Comparison of ENCODE assay signal across 9 mouse cellular contexts in the genomic region with DNA sequence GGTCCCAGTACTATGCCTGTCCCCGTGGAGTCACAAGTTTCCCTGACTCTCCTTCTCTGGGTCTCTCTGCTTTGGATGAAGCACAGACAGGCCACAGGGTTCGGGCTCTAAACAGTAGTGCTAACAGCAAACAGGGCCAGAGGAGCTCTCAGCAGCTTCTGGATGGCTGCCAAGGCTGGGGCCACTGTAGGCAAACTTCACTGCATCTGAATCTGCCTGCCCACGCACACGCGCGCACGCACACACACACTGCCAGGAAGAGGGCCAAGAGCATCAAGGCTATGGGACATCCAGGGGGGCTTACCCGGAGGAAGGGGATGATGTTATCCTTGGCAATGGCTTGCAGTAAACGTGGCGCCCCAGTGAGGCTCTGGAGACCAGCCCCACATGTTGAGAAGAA. TPM values are rescaled to one million over a fixed set of nuclear protein-coding genes. Genes with fewer than 3 reads are reported as not detected.
DNase-seq lines count a peak whose midpoint lies in the region; ATAC-seq and TF ChIP-seq lines count a peak whose summit lies in the region.
"Had no signal": no experiment of that assay in that cellular context is flagged by ENCODE, and none has a peak within 500 bp of the region (broad histone marks: within the 10 kb centered on the region; RNA-seq: fewer than 3 reads in every experiment).

No protein-coding gene starts in this region.

- no peak for TF ChIP-seq POLR2A in MEL (IDR thresholded peaks at IDR 0.05; ENCODE audit: control insufficient read depth in 1 of 2, insufficient read depth in 1 of 2, low read depth in 1 of 2, low read length in 2 of 2, poor library complexity in 1 of 2)

- no peaks in the 10 kb centered on the region for H3K9me3 ChIP-seq in kidney, postnatal 0 days (replicated peaks; ENCODE audit: low read length)
- H3K9me3 ChIP-seq in kidney, embryonic 14.5 days (ENCODE audit: control insufficient read depth, low read length): no peaks in the 10 kb centered on the region
- H3K9me3 ChIP-seq in MEL (replicated peaks; ENCODE audit: insufficient read depth, low read length): no peaks in the 10 kb centered on the region
- H3K9me3 ChIP-seq in intestine, embryonic 16.5 days (ENCODE audit: control insufficient read depth, low read length): no peaks in the 10 kb centered on the region
- no peaks in the 10 kb centered on the region for H3K9me3 ChIP-seq in neural tube, embryonic 15.5 days (replicated peaks)
- H3K9me3 ChIP-seq: megakaryocyte, embryonic 14.5 days had no signal

- H3K4me1 ChIP-seq in kidney, postnatal 0 days (replicated peaks; ENCODE audit: insufficient read depth, low read length): 0 out of 2 replicates have a peak, but pooled peaks cover 4% of the 10 kb centered on the region
- H3K4me1 ChIP-seq in kidney, embryonic 14.5 days (ENCODE audit: control insufficient read depth, insufficient read depth, low read length): 0 out of 2 replicates have a peak, but pooled peaks cover 8% of the 10 kb centered on the region
- no peaks in the 10 kb centered on the region for H3K4me1 ChIP-seq in MEL (ENCODE audit: control insufficient read depth in 1 of 2, insufficient read depth in 2 of 2, low read length in 2 of 2)
- peaks cover 9% of the 10 kb centered on the region; the same call in 1 of the 2 replicates for H3K4me1 ChIP-seq in intestine, embryonic 16.5 days (ENCODE audit: control insufficient read depth, insufficient read depth, low read length)
- peaks cover 14% of the 10 kb centered on the region for H3K4me1 ChIP-seq in neural tube, embryonic 15.5 days

- TF ChIP-seq EP300 in MEL (IDR thresholded peaks at IDR 0.05; ENCODE audit: low read depth in 1 of 2, low read length in 2 of 2): no peak

- no peak overlapping the region for H3K27ac ChIP-seq in kidney, postnatal 0 days
- no peak overlapping the region for H3K27ac ChIP-seq in kidney, embryonic 14.5 days (ENCODE audit: low read depth, low read length)
- no peak overlapping the region for H3K27ac ChIP-seq in MEL (ENCODE audit: control insufficient read depth, low read depth, low read length)
- H3K27ac ChIP-seq in intestine, embryonic 16.5 days (ENCODE audit: low read length): no peak overlapping the region
- H3K27ac ChIP-seq in neural tube, embryonic 15.5 days (replicated peaks): peak overlapping the region; percentile 52

- DNase-seq in kidney, postnatal 0 days (ENCODE audit: low spot score): peak; percentile 41
- DNase-seq in MEL (ENCODE audit: low read depth, low spot score): peak; percentile 64
- peak; percentile 57 for DNase-seq in adipocyte (ENCODE audit: low spot score)
- DNase-seq in c-Kit-positive CD71-positive TER-119-positive erythroid progenitor cells, embryonic 14.5 days (ENCODE audit: low spot score): no peak

- no peaks in the 10 kb centered on the region for H3K27me3 ChIP-seq in kidney, postnatal 0 days (ENCODE audit: insufficient read depth, low read length)
- H3K27me3 ChIP-seq in kidney, embryonic 14.5 days (ENCODE audit: control insufficient read depth, insufficient read depth, low read length): no peaks in the 10 kb centered on the region
- H3K27me3 ChIP-seq in MEL (ENCODE audit: control insufficient read depth in 1 of 2, insufficient read depth in 2 of 2, low read length in 2 of 2): no peaks in the 10 kb centered on the region
- no peaks in the 10 kb centered on the region for H3K27me3 ChIP-seq in intestine, embryonic 16.5 days (replicated peaks; ENCODE audit: control insufficient read depth, insufficient read depth, low read length)
- H3K27me3 ChIP-seq in neural tube, embryonic 15.5 days (replicated peaks): no peaks in the 10 kb centered on the region
- H3K27me3 ChIP-seq: megakaryocyte, embryonic 14.5 days had no signal

- ATAC-seq in kidney, postnatal 0 days (replicated peaks; ENCODE audit: low FRiP score, low read depth): no peak
- no peak for ATAC-seq in kidney, embryonic 14.5 days (ENCODE audit: low FRiP score, low TSS enrichment)
- ATAC-seq in intestine, embryonic 16.5 days: peak; percentile 49
- peak; percentile 31; the same call in 1 of the 2 replicates for ATAC-seq in neural tube, embryonic 15.5 days (ENCODE audit: low FRiP score)

- peaks cover 36% of the 10 kb centered on the region for H3K36me3 ChIP-seq in kidney, postnatal 0 days (ENCODE audit: insufficient read depth, low read length)
- peaks cover 76% of the 10 kb centered on the region for H3K36me3 ChIP-seq in kidney, embryonic 14.5 days (ENCODE audit: control insufficient read depth, insufficient read depth, low read length)
- peaks cover 2% of the 10 kb centered on the region in 2 experiments for H3K36me3 ChIP-seq in MEL (ENCODE audit: control insufficient read depth in 1 of 2, insufficient read depth in 2 of 2, low read length in 2 of 2)
- peaks cover 6% of the 10 kb centered on the region; the same call in 1 of the 2 replicates for H3K36me3 ChIP-seq in intestine, embryonic 16.5 days (ENCODE audit: control insufficient read depth, insufficient read depth, low read length)
- no peaks in the 10 kb centered on the region for H3K36me3 ChIP-seq in neural tube, embryonic 15.5 days

- TF ChIP-seq RAD21 in MEL (IDR thresholded peaks at IDR 0.05; ENCODE audit: low read depth, low read length): no peak

- H3K79me2 ChIP-seq in MEL (ENCODE audit: control insufficient read depth, insufficient read depth, low read length, poor library complexity): no peaks in the 10 kb centered on the region

- no peak overlapping the region for H3K4me2 ChIP-seq in kidney, postnatal 0 days (ENCODE audit: low read length)
- H3K4me2 ChIP-seq in kidney, embryonic 14.5 days (replicated peaks; ENCODE audit: low read depth, low read length): no peak overlapping the region
- H3K4me2 ChIP-seq in intestine, embryonic 16.5 days (ENCODE audit: low read depth, low read length): no peak overlapping the region
- no peak overlapping the region for H3K4me2 ChIP-seq in neural tube, embryonic 15.5 days

- no peak for TF ChIP-seq CTCF in kidney, postnatal 0 days (IDR thresholded peaks at IDR 0.05; ENCODE audit: low read depth)
- no peak for TF ChIP-seq CTCF in MEL (IDR thresholded peaks at IDR 0.05 in 2 of 3, conservative IDR thresholded peaks at IDR 0.05 in 1 of 3; ENCODE audit: control insufficient read depth in 1 of 3, insufficient read depth in 1 of 3, low read depth in 2 of 3, low read length in 3 of 3, poor library complexity in 1 of 3, severe bottlenecking in 1 of 3)

- no peak overlapping the region for H3K9ac ChIP-seq in kidney, postnatal 0 days (ENCODE audit: low read depth, low read length)
- H3K9ac ChIP-seq in kidney, embryonic 14.5 days (ENCODE audit: low read depth, low read length): no peak overlapping the region
- no peak overlapping the region for H3K9ac ChIP-seq in MEL (ENCODE audit: control insufficient read depth, low read depth, low read length, poor library complexity, severe bottlenecking)
- no peak overlapping the region for H3K9ac ChIP-seq in intestine, embryonic 16.5 days (ENCODE audit: low read depth, low read length)
- H3K9ac ChIP-seq in neural tube, embryonic 15.5 days (replicated peaks): no peak overlapping the region

- WGBS in kidney, postnatal 0 days: 53% methylated on average over 10 of the region's 10 CpGs
- 80% methylated on average over 10 of the region's 10 CpGs for WGBS in kidney, embryonic 14.5 days
- 60% methylated on average over 10 of the region's 10 CpGs for WGBS in intestine, embryonic 16.5 days
- 66% methylated on average over 10 of the region's 10 CpGs for WGBS in neural tube, embryonic 15.5 days

- no peak overlapping the region for H3K4me3 ChIP-seq in kidney, postnatal 0 days (replicated peaks; ENCODE audit: low read depth, low read length)
- H3K4me3 ChIP-seq in kidney, embryonic 14.5 days (ENCODE audit: low read length): no peak overlapping the region
- H3K4me3 ChIP-seq in MEL (ENCODE audit: control insufficient read depth in 1 of 2, insufficient read depth in 1 of 2, low read depth in 2 of 2, low read length in 2 of 2): no peak overlapping the region
- no peak overlapping the region for H3K4me3 ChIP-seq in intestine, embryonic 16.5 days (ENCODE audit: low read length)
- no peak overlapping the region for H3K4me3 ChIP-seq in neural tube, embryonic 15.5 days (replicated peaks)
- H3K4me3 ChIP-seq: megakaryocyte, embryonic 14.5 days had no signal

RNA-seq across cellular contexts. Expression of a gene that starts 6.2 kb away (rescaled TPM):
- polyA plus RNA-seq in kidney, postnatal 0 days (2015; fragmentation: Nextera tagmentation; extraction: Ambion mirVana): 0.45 and 0.50 TPM in 2 replicates
- polyA plus RNA-seq in kidney, embryonic 14.5 days (2014; fragmentation: Nextera tagmentation; extraction: Ambion mirVana): 0.89 and 1.6 TPM in 2 replicates
- total RNA-seq in MEL (2012; rRNA removed): 0.78 and 1.1 TPM in 2 replicates
- 1 to 10 TPM in 1 of 2 experiments, not detected in 1; 2.5 TPM for polyA plus RNA-seq in MEL (2012; ENCODE audit: insufficient read depth in 1 of 2, insufficient read length in 2 of 2, low read depth in 1 of 2, low replicate concordance in 2 of 2, missing spikeins in 1 of 2)
- polyA plus RNA-seq in intestine, embryonic 16.5 days (2015; fragmentation: Nextera tagmentation; extraction: Ambion mirVana): 1.7 and 2.8 TPM in 2 replicates
- 3.1 and 3.3 TPM in 2 replicates for polyA plus RNA-seq in neural tube, embryonic 15.5 days (2015; fragmentation: Nextera tagmentation; extraction: Ambion mirVana)

RNA-seq across cellular contexts. Expression of a gene that starts 11.1 kb away (rescaled TPM):
- polyA plus RNA-seq in kidney, postnatal 0 days (2015; fragmentation: Nextera tagmentation; extraction: Ambion mirVana): 59.7 and 63.1 TPM in 2 replicates
- 38.7 and 47.6 TPM in 2 replicates for polyA plus RNA-seq in kidney, embryonic 14.5 days (2014; fragmentation: Nextera tagmentation; extraction: Ambion mirVana)
- total RNA-seq in MEL (2012; rRNA removed): 228 and 275 TPM in 2 replicates
- 100 to 1,000 TPM in 1 of 2 experiments, not detected in 1; 193 TPM for polyA plus RNA-seq in MEL (2012; ENCODE audit: insufficient read depth in 1 of 2, insufficient read length in 2 of 2, low read depth in 1 of 2, low replicate concordance in 2 of 2, missing spikeins in 1 of 2)
- polyA plus RNA-seq in intestine, embryonic 16.5 days (2015; fragmentation: Nextera tagmentation; extraction: Ambion mirVana): 115 and 116 TPM in 2 replicates
- 86.8 and 142 TPM in 2 replicates for polyA plus RNA-seq in neural tube, embryonic 15.5 days (2015; fragmentation: Nextera tagmentation; extraction: Ambion mirVana)

RNA-seq across cellular contexts. Expression of a gene that starts 15.7 kb away (rescaled TPM):
- 0.67 and 0.77 TPM in 2 replicates for polyA plus RNA-seq in kidney, postnatal 0 days (2015; fragmentation: Nextera tagmentation; extraction: Ambion mirVana)
- 1.5 and 2.0 TPM in 2 replicates for polyA plus RNA-seq in kidney, embryonic 14.5 days (2014; fragmentation: Nextera tagmentation; extraction: Ambion mirVana)
- 0.69 and 1.5 TPM in 2 replicates for total RNA-seq in MEL (2012; rRNA removed)
- 1 to 10 TPM in 1 of 2 experiments, not detected in 1; 3.0 TPM for polyA plus RNA-seq in MEL (2012; ENCODE audit: insufficient read depth in 1 of 2, insufficient read length in 2 of 2, low read depth in 1 of 2, low replicate concordance in 2 of 2, missing spikeins in 1 of 2)
- 3.1 and 6.2 TPM in 2 replicates for polyA plus RNA-seq in intestine, embryonic 16.5 days (2015; fragmentation: Nextera tagmentation; extraction: Ambion mirVana)
- polyA plus RNA-seq in neural tube, embryonic 15.5 days (2015; fragmentation: Nextera tagmentation; extraction: Ambion mirVana): 3.2 and 3.5 TPM in 2 replicates

RNA-seq across cellular contexts. Expression of a gene that starts 16.5 kb away (rescaled TPM):
- polyA plus RNA-seq in kidney, postnatal 0 days (2015; fragmentation: Nextera tagmentation; extraction: Ambion mirVana): 19.8 and 23.7 TPM in 2 replicates
- polyA plus RNA-seq in kidney, embryonic 14.5 days (2014; fragmentation: Nextera tagmentation; extraction: Ambion mirVana): 16.8 and 21.8 TPM in 2 replicates
- 22.2 and 25.6 TPM in 2 replicates for total RNA-seq in MEL (2012; rRNA removed)
- polyA plus RNA-seq in MEL (2012; ENCODE audit: insufficient read depth in 1 of 2, insufficient read length in 2 of 2, low read depth in 1 of 2, low replicate concordance in 2 of 2, missing spikeins in 1 of 2): 10 to 100 TPM in 1 of 2 experiments, not detected in 1; 32.3 TPM
- polyA plus RNA-seq in intestine, embryonic 16.5 days (2015; fragmentation: Nextera tagmentation; extraction: Ambion mirVana): 19.4 and 21.8 TPM in 2 replicates
- 10.8 and 14.1 TPM in 2 replicates for polyA plus RNA-seq in neural tube, embryonic 15.5 days (2015; fragmentation: Nextera tagmentation; extraction: Ambion mirVana)

RNA-seq across cellular contexts. Expression of a gene that starts 29.9 kb away (rescaled TPM):
- polyA plus RNA-seq in kidney, postnatal 0 days (2015; fragmentation: Nextera tagmentation; extraction: Ambion mirVana): not detected in 2 replicates
- not detected in 2 replicates for polyA plus RNA-seq in kidney, embryonic 14.5 days (2014; fragmentation: Nextera tagmentation; extraction: Ambion mirVana)
- total RNA-seq in MEL (2012; rRNA removed): not detected in 2 replicates
- polyA plus RNA-seq in MEL (2012; ENCODE audit: insufficient read depth in 1 of 2, insufficient read length in 2 of 2, low read depth in 1 of 2, low replicate concordance in 2 of 2, missing spikeins in 1 of 2): under 1 TPM in 1 of 2 experiments, not detected in 1; 0.11 TPM
- not detected in 2 replicates for polyA plus RNA-seq in intestine, embryonic 16.5 days (2015; fragmentation: Nextera tagmentation; extraction: Ambion mirVana)
- not detected in 2 replicates for polyA plus RNA-seq in neural tube, embryonic 15.5 days (2015; fragmentation: Nextera tagmentation; extraction: Ambion mirVana)
- total RNA-seq: gastrocnemius, postnatal 4 days had no signal

Comparison
In these comparisons a context has a peak if more than half of its experiments do, and no peak if none do; other contexts are left out.
1. ATAC-seq: peak in intestine, embryonic 16.5 days (single experiment) and neural tube, embryonic 15.5 days (single experiment); none in kidney, postnatal 0 days (single experiment) and kidney, embryonic 14.5 days (single experiment).